Mouse (Mus musculus) heart, postnatal 4 days (tissue): ENCODE results near the gene Fam124a. TPM values are rescaled to one million over a fixed set of nuclear protein-coding genes. Genes with fewer than 3 reads are reported as not detected.
"Not testable (repeated sequence)": the region's sequence is repeated elsewhere in the genome, so short reads cannot be mapped to it uniquely, and the experiment has no call there.

ENCODE experiments used
- DNase-seq: peaks from one replicate; pipeline ENCODE4 v3.0.0; 2021
- total RNA-seq, 2 experiments: library from RNA; stranded (reverse); gene quantifications; 2 replicates each; pipeline ENCODE4 v1.2.3; 2021

Gene Fam124a
- total RNA-seq, 2 experiments from 2014 or later: 3.2 to 3.8 TPM

DNA sequence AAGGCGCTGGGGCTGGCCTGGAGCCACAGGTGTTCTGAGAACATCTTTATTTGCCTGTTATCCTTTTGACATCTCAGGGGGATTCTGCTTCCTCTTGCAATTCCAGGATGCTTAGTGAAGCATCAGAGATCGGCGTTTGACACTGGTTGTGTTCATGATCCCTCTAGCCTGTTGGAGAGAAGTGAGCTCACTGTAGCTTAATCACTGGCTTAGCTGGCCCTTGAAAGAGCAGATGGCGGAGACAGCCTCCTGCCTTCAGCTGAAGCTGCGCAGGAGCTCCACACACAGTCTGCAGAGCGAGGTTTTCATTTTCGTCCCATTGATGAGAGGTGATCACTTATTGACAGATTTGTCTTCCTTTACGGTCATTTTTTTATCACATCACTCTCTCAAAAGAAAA, 20.3 kb downstream of the Fam124a start:
- no peak for DNase-seq

GRCm38 (mm10) chr14:62580945-62581344, 25.4 kb downstream of the Fam124a start:
- no peak for DNase-seq

- DNase-seq: no peak
These were observed 26.2 kb downstream of the Fam124a start for GRCm38 (mm10) chr14:62581768-62582167.

DNA sequence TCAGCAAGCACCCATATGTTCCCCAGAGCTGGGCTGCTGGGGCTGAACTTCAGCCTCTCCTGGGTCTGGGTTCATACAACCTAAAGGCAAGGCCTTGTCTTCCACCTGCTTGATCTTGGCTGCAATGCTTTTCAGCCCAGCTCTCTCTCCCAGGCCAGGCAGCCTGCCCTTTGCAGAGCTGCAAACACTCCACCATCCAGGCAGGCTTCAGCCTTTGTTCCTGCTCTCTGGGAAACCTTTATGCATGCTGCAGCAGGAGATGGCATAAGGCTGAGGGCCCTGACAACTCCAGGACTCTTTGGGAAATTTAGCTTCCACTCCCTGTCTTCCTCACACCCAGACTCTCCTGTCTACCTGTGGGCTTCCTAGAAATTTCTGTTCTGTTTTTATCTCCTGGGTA, 29.1 kb downstream of the Fam124a start:
- no peak for DNase-seq

GRCm38 (mm10) chr14:62585338-62585737, 29.8 kb downstream of the Fam124a start:
- DNase-seq: no peak

- no peak for DNase-seq
These were observed 44.6 kb downstream of the Fam124a start for GRCm38 (mm10) chr14:62600109-62600522.

GRCm38 (mm10) chr14:62602271-62602670, 46.7 kb downstream of the Fam124a start:
- no peak for DNase-seq

GRCm38 (mm10) chr14:62602869-62603268, 47.3 kb downstream of the Fam124a start:
- no peak for DNase-seq

DNA sequence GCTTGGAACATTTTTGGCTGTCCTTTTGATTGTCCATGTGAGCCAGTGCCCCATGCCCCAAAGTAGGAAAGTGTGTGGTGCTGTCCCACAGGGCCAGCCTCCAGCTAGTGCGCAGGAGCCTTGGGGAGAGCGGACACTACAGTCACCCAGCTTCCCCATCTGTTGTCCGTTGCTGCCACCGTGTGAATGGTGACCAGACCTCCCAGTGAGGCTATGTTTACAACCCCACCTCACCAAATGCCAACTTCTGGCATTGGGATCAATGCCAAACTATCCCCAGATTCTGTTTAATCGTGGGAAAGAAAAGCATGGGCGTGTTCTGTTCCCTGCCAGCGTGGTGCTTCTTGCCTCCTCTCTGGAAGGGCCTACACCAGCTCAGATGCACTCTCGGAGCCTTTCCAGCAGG, 52.3 kb downstream of the Fam124a start:
- DNase-seq: peak; percentile 15

DNA sequence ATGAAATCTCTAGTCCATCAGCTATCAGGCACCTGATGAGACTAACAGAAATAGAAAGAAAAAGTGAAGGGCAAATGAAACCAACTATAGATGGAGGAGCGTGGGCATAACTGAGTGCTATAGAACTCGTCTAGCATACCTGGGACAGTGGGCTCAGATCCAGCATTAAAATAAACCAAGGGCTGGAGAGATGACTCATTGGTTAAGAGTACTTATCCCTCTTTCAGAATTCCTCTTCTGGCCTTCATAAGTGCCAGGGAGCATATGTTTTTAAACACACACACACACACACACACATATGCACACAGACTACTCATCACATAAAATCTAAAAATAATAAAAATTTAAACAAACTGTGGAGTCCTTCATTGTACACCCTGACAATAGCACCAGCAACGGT, 54.4 kb downstream of the Fam124a start:
- no peak for DNase-seq

- DNase-seq: no peak
These were observed 66.9 kb downstream of the Fam124a start for GRCm38 (mm10) chr14:62622393-62622792.

DNA sequence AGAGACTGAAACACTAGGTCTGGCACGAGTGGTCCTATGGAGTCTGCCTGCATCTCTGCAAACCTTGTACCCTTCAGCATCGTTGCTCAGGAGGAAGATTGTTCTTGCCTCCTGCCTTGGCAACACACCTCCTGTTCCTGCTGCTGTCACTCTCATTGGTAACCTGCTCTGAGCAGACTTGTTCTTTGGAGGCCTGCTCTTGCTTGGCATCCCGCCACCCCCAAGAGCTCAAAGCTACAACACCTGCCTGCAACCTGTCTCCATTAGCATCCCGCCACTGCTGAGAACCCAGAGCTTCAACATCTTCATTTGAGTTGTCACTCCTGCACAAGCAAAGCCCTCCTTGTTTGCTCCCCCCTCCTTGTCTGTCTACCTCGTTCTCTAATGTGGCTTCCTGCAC, 72.4 kb downstream of the Fam124a start:
- DNase-seq: no peak

GRCm38 (mm10) chr14:62637436-62638344, 82.2 kb downstream of the Fam124a start:
- DNase-seq: peak; percentile 25

GRCm38 (mm10) chr14:62638345-62638702, 82.8 kb downstream of the Fam124a start:
- no peak for DNase-seq

DNA sequence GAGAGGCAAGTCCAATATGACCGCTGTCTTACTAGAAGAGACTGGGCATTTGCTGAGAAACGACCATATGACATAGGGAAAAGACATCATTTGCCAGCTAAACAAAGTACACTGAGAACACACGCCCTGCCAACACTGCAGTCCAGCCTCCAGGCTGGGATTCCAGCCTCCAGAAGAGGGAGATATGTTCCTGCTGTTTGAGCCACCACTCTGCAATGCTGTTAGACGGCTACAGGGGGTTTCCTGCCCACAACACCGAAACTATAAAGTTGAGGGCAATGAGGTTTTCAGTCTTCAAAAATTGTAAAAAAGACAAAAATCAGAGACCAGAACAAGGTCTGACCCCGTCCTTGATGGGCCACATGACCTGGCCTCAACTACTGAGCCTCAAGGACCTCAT, 83.6 kb downstream of the Fam124a start:
- peak; percentile 36 for DNase-seq

DNA sequence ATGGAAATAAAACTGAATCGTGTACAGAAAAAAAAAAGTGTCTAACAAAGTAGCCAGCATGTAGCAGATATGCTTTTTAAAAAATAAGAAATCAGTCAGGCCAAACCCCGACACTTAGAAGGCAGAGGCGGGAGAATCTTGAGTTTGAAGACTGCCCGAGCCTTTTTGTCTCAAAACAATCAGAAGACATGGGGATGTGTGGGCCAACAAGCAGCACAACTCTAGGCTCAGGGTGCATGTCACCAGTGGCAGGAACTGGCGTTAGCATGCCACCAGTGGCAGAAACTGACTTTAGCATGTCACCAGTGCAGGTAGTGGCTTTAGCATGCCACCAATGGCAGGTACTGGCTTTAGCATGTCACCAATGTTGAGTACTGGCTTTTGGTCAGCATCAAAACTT, 84.0 kb downstream of the Fam124a start:
- no peak for DNase-seq

DNA sequence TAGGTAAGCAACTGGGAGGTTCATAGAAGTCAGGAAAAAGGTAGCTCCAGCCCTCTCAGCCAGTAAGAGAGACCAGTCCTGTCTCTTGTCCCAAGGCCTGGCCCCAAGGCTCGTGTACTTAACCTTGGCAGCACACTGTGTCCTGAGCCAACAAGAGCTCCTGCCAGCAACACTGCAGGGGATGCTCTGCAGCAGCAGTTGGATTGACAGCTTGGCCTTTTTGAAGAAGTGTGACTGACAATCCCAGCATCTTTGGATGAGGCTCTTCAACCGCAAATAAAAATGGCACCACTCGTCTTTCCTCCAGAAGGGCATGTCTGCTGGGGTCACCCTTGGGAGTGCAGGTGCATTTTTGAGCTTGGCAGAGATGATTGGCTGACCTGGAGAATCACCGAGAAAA, 84.9 kb downstream of the Fam124a start:
- no peak for DNase-seq

GRCm38 (mm10) chr14:62642368-62642767, 86.8 kb downstream of the Fam124a start:
- DNase-seq: not testable (repeated sequence)

GRCm38 (mm10) chr14:62648405-62648804, 92.9 kb downstream of the Fam124a start:
- no peak for DNase-seq

DNA sequence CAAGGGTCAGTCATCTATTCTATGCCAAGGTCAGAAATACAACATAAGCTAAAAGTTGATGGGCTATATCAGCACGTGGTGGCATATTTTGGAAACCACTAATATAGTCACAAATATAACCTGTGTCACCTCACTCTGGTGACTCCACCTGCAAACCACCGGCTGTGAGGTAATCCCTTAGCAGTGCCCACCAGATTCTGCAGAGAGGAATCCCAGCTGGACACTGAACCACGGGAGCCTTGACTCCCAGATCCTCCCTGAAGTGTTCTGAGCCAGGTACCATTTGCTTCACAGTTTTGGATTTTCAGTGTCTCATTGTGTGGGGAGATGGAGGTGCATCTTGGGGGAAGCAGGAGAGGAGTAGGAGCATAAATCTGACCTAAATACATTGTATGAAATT, 94.8 kb downstream of the Fam124a start:
- DNase-seq: no peak

- no peak for DNase-seq
These were observed 96.2 kb downstream of the Fam124a start for GRCm38 (mm10) chr14:62651771-62652170.

- DNase-seq: no peak
These were observed 100.5 kb downstream of the Fam124a start for GRCm38 (mm10) chr14:62655996-62656395.

GRCm38 (mm10) chr14:62657469-62657868, 101.9 kb downstream of the Fam124a start:
- no peak for DNase-seq
